Mouse (Mus musculus): ENCODE measurements around the gene Cdc37. TPM values are rescaled to one million over a fixed set of nuclear protein-coding genes. Genes with fewer than 3 reads are reported as not detected.

Gene Cdc37
- total and polyA plus RNA-seq, 2 experiments from 2014 or later, result 32.9 to 183 TPM

- Histone ChIP-seq H3K4me1 (ENCODE audit: control insufficient read depth, insufficient read depth) (peaks cover 11% of the 10 kb centered on the region; the same call in 1 of the 2 replicates), H3K4me2 (ENCODE audit: low read depth, low read length) (no peak overlapping the region), H3K27me3 (ENCODE audit: control insufficient read depth, insufficient read depth, low read length) (no peaks in the 10 kb centered on the region), H3K36me3 (replicated peaks; ENCODE audit: control insufficient read depth, insufficient read depth, low read length) (peaks cover 18% of the 10 kb centered on the region), H3K9me3 (replicated peaks; ENCODE audit: control insufficient read depth, low read length) (no peaks in the 10 kb centered on the region), H3K4me3 (ENCODE audit: low read depth, low read length) (no peak overlapping the region), H3K27ac (ENCODE audit: low read depth) (peak overlapping the region; percentile 50; the same call in 1 of the 2 replicates), H3K9ac (replicated peaks; ENCODE audit: low read depth, low read length) (no peak overlapping the region)
- WGBS, result 48% methylated on average over 9 of the region's 9 CpGs
- DNase-seq (ENCODE audit: low spot score) (peak; percentile 45), ATAC-seq (ENCODE audit: insufficient read depth, low read depth) (no peak)
- TF ChIP-seq EP300 (IDR thresholded peaks at IDR 0.05; ENCODE audit: low read depth), result no peak
- TF ChIP-seq CTCF (IDR thresholded peaks at IDR 0.05; ENCODE audit: low read depth), result no peak
These were observed 15.0 kb downstream of the Cdc37 start for GRCm38 (mm10) chr9:21134595-21135328.

GRCm38 (mm10) chr9:21133064-21133707 lies 16.6 kb downstream of the Cdc37 start:
- Histone ChIP-seq H3K4me2 (ENCODE audit: low read depth, low read length) (no peak overlapping the region), H3K36me3 (replicated peaks; ENCODE audit: control insufficient read depth, insufficient read depth, low read length) (peaks cover 9% of the 10 kb centered on the region), H3K27ac (ENCODE audit: low read depth) (no peak overlapping the region), H3K4me3 (ENCODE audit: low read depth, low read length) (no peak overlapping the region), H3K9me3 (replicated peaks; ENCODE audit: control insufficient read depth, low read length) (no peaks in the 10 kb centered on the region), H3K27me3 (ENCODE audit: control insufficient read depth, insufficient read depth, low read length) (no peaks in the 10 kb centered on the region), H3K4me1 (ENCODE audit: control insufficient read depth, insufficient read depth) (peaks cover 11% of the 10 kb centered on the region; the same call in 1 of the 2 replicates), H3K9ac (replicated peaks; ENCODE audit: low read depth, low read length) (no peak overlapping the region)
- 66% methylated on average over 9 of the region's 9 CpGs for WGBS
- DNase-seq (ENCODE audit: low spot score) (no peak), ATAC-seq (ENCODE audit: insufficient read depth, low read depth) (no peak)
- TF ChIP-seq EP300 (IDR thresholded peaks at IDR 0.05; ENCODE audit: low read depth), result no peak
- 0 out of 2 replicates have a peak, but pooled peaks have one; percentile 9 for TF ChIP-seq CTCF (IDR thresholded peaks at IDR 0.05; ENCODE audit: low read depth)

- Histone ChIP-seq H3K4me3 (ENCODE audit: low read depth, low read length) (no peak overlapping the region), H3K27ac (ENCODE audit: low read depth) (no peak overlapping the region), H3K9me3 (replicated peaks; ENCODE audit: control insufficient read depth, low read length) (no peaks in the 10 kb centered on the region), H3K4me2 (ENCODE audit: low read depth, low read length) (no peak overlapping the region), H3K27me3 (ENCODE audit: control insufficient read depth, insufficient read depth, low read length) (no peaks in the 10 kb centered on the region), H3K9ac (replicated peaks; ENCODE audit: low read depth, low read length) (no peak overlapping the region), H3K4me1 (ENCODE audit: control insufficient read depth, insufficient read depth) (peaks cover 11% of the 10 kb centered on the region; the same call in 1 of the 2 replicates), H3K36me3 (replicated peaks; ENCODE audit: control insufficient read depth, insufficient read depth, low read length) (peaks cover 7% of the 10 kb centered on the region)
- peak; percentile 25 for TF ChIP-seq CTCF (IDR thresholded peaks at IDR 0.05; ENCODE audit: low read depth)
- no peak for TF ChIP-seq EP300 (IDR thresholded peaks at IDR 0.05; ENCODE audit: low read depth)
- WGBS, result 72% methylated on average over 12 of the region's 12 CpGs
- ATAC-seq (ENCODE audit: insufficient read depth, low read depth) (no peak), DNase-seq (ENCODE audit: low spot score) (no peak)
These were observed 17.5 kb downstream of the Cdc37 start for GRCm38 (mm10) chr9:21132102-21132775.

- peak within 1 kb of the TSS; percentile 66 for H3K27ac ChIP-seq (ENCODE audit: low read depth)
- H3K9me3 ChIP-seq (replicated peaks; ENCODE audit: control insufficient read depth, low read length), result no peaks in the 10 kb centered on the region
- peaks cover 17% of the 10 kb centered on the region; the same call in 1 of the 2 replicates for H3K4me1 ChIP-seq (ENCODE audit: control insufficient read depth, insufficient read depth)
- no peaks in the 10 kb centered on the region for H3K27me3 ChIP-seq (ENCODE audit: control insufficient read depth, insufficient read depth, low read length)
- 6% methylated on average over 37 of the region's 37 CpGs for WGBS
- DNase-seq (ENCODE audit: low spot score) (peak; percentile 95), ATAC-seq (ENCODE audit: insufficient read depth, low read depth) (peak; percentile 91)
- H3K4me2 ChIP-seq (ENCODE audit: low read depth, low read length), result peak within 1 kb of the TSS; percentile 74
- peaks cover 16% of the 10 kb centered on the region for H3K36me3 ChIP-seq (replicated peaks; ENCODE audit: control insufficient read depth, insufficient read depth, low read length)
- peak within 1 kb of the TSS; percentile 80 for H3K4me3 ChIP-seq (ENCODE audit: low read depth, low read length)
- peak within 1 kb of the TSS; percentile 56 for H3K9ac ChIP-seq (replicated peaks; ENCODE audit: low read depth, low read length)
- TF ChIP-seq CTCF (IDR thresholded peaks at IDR 0.05; ENCODE audit: low read depth) (no peak), EP300 (IDR thresholded peaks at IDR 0.05; ENCODE audit: low read depth) (no peak)
These were observed 18.5 kb downstream of the Cdc37 start, which contains the start of gene Tyk2 for GRCm38 (mm10) chr9:21131059-21131956. Gene Tyk2, minus strand, starts transcription at chr9:21131243.

GRCm38 (mm10) chr9:21126259-21126627 lies 23.5 kb downstream of the Cdc37 start:
- H3K9ac ChIP-seq (replicated peaks; ENCODE audit: low read depth, low read length), result no peak overlapping the region
- H3K4me2 ChIP-seq (ENCODE audit: low read depth, low read length), result no peak overlapping the region
- no peak for TF ChIP-seq EP300 (IDR thresholded peaks at IDR 0.05; ENCODE audit: low read depth)
- no peak for TF ChIP-seq CTCF (IDR thresholded peaks at IDR 0.05; ENCODE audit: low read depth)
- no peaks in the 10 kb centered on the region for H3K27me3 ChIP-seq (ENCODE audit: control insufficient read depth, insufficient read depth, low read length)
- no peak overlapping the region for H3K4me3 ChIP-seq (ENCODE audit: low read depth, low read length)
- peaks cover 46% of the 10 kb centered on the region for H3K36me3 ChIP-seq (replicated peaks; ENCODE audit: control insufficient read depth, insufficient read depth, low read length)
- H3K4me1 ChIP-seq (ENCODE audit: control insufficient read depth, insufficient read depth), result peaks cover 13% of the 10 kb centered on the region; the same call in 1 of the 2 replicates
- peak overlapping the region; percentile 88 for H3K27ac ChIP-seq (ENCODE audit: low read depth)
- WGBS, result 17% methylated on average over 2 of the region's 2 CpGs
- no peaks in the 10 kb centered on the region for H3K9me3 ChIP-seq (replicated peaks; ENCODE audit: control insufficient read depth, low read length)
- ATAC-seq (ENCODE audit: insufficient read depth, low read depth) (peak; percentile 83), DNase-seq (ENCODE audit: low spot score) (peak; percentile 93)
